Mouse (Mus musculus): Measurements from ENCODE around the gene Dhx35. TPM values are rescaled to one million over a fixed set of nuclear protein-coding genes. Genes with fewer than 3 reads are reported as not detected.

Dhx35 gene
- 19.9 TPM for polyA plus RNA-seq (2017; shearing (Covaris generic))

GRCm38 (mm10) chr2:158794494-158795004, at the start of gene Dhx35:
TSS of gene Dhx35 (plus strand) at chr2:158794807.

GRCm38 (mm10) chr2:158767742-158768339, 26.8 kb upstream of the Dhx35 start, which contains the start of gene Fam83d:
TSS of gene Fam83d (plus strand) at chr2:158768093.

Other genes with a start within 250 kb of the Dhx35 start
- not detected for gene Slc32a1, start 184.0 kb upstream of the Dhx35 start, polyA plus RNA-seq (2017; shearing (Covaris generic))
- gene Actr5, start 169.9 kb upstream of the Dhx35 start, polyA plus RNA-seq (2017; shearing (Covaris generic)), result 1.6 TPM
- gene Ppp1r16b, start 129.4 kb upstream of the Dhx35 start, polyA plus RNA-seq (2017; shearing (Covaris generic)), result 35.3 TPM
- 0.16 TPM for gene Fam83d, start 26.7 kb upstream of the Dhx35 start, polyA plus RNA-seq (2017; shearing (Covaris generic))

Measured in CD4-positive, CD25-positive, alpha-beta regulatory T cell, adult 9 weeks (primary cell).